In genomic region chr9:68614006-68614405, GRCm38 (mm10) we compare ENCODE assay signal across 21 mouse cellular contexts. TPM values are rescaled to one million over a fixed set of nuclear protein-coding genes. Genes with fewer than 3 reads are reported as not detected.
DNase-seq lines count a peak whose midpoint lies in the region; ATAC-seq and TF ChIP-seq lines count a peak whose summit lies in the region.
"Had no signal": no experiment of that assay in that cellular context is flagged by ENCODE, and none has a peak within 500 bp of the region (broad histone marks: within the 10 kb centered on the region; RNA-seq: fewer than 3 reads in every experiment).

No protein-coding gene starts in this region.

- no peak overlapping the region for H3K4me3 ChIP-seq in lung, adult 2 months (replicated peaks; ENCODE audit: extremely low read depth, low read depth, low read length)
- H3K4me3 ChIP-seq: embryonic facial prominence, embryonic 12.5 days; forebrain, embryonic 15.5 days; hindbrain, embryonic 12.5 days had no signal

- no peaks in the 10 kb centered on the region for H3K4me1 ChIP-seq in lung, adult 2 months (ENCODE audit: control insufficient read depth, insufficient read depth, low read length)
- H3K4me1 ChIP-seq: embryonic facial prominence, embryonic 12.5 days; forebrain, embryonic 15.5 days had no signal

- ATAC-seq in cerebellum, adult (ENCODE audit: insufficient number of reproducible peaks, low FRiP score, low TSS enrichment): peak; percentile 89
- ATAC-seq: forebrain, embryonic 15.5 days; hindbrain, embryonic 16.5 days; inflammation-experienced regulatory T-cells, adult 6 months; intestine, postnatal 0 days had no signal

- no peak for DNase-seq in cerebellum, postnatal 4 days (ENCODE audit: low spot score in 2 of 2)
- peak; percentile 88 for DNase-seq in cerebellum, adult 11-12 months
- DNase-seq in cerebellum, adult 9-10 months: peak; percentile 92
- peak; percentile 81 to 84 for DNase-seq in cerebellum, postnatal 25 days
- no peak for DNase-seq in adrenal gland, postnatal 10 days
- no peak for DNase-seq in testis, postnatal 14 days (ENCODE audit: low spot score)
- DNase-seq in lung, adult 2 months: no peak
- DNase-seq: adrenal gland, postnatal 14 days; embryo, embryonic 11 days; gastrocnemius, postnatal 10 days; heart, postnatal 10 days; heart, postnatal 4 days; kidney, adult 8-10 months had no signal

- no peak for TF ChIP-seq POLR2A in lung, adult 2 months (IDR thresholded peaks at IDR 0.05; ENCODE audit: borderline replicate concordance, extremely low read depth, low read depth, low read length)

- WGBS in lung, adult 2 months: 76% methylated on average over 9 of the region's 9 CpGs

- no peak for TF ChIP-seq CTCF in lung, adult 2 months (IDR thresholded peaks at IDR 0.05; ENCODE audit: insufficient read depth, low read length)

RNA-seq across cellular contexts. Expression of gene Rora, which starts 39.6 kb away (rescaled TPM):
- total RNA-seq in adrenal gland, postnatal 10 days (2021): 10 to 100 TPM; 44.1 to 60.6 TPM
- polyA plus RNA-seq in lung, adult 2 months (2012; rRNA removed): 15.4 and 17.8 TPM in 2 replicates
- total RNA-seq: MEL had no signal

Comparison
In these comparisons a context has a peak if more than half of its experiments do, and no peak if none do; other contexts are left out.
1. DNase-seq: peak in cerebellum, adult 11-12 months (single experiment), cerebellum, adult 9-10 months (single experiment) and cerebellum, postnatal 25 days (2 of 2); none in cerebellum, postnatal 4 days (0 of 2), adrenal gland, postnatal 10 days (single experiment), testis, postnatal 14 days (single experiment) and lung, adult 2 months (single experiment).